Mouse (Mus musculus) spleen, adult 2 months (tissue): ENCODE results near the gene Bbof1.

Source experiments
- CTCF ChIP-seq: fragments of 200-500 bp; IDR thresholded peaks from 2 replicates; pipeline ENCODE4 v1.5.1; 2011; ENCODE audit warnings: mild to moderate bottlenecking, inconsistent platforms; ENCODE audit not compliant: insufficient read depth, insufficient read length, insufficient replicate concordance; ENCODE audit errors: extremely low read depth
- POLR2A ChIP-seq: fragments of 200-500 bp; IDR thresholded peaks from 2 replicates; pipeline ENCODE4 v1.6.1; 2011; ENCODE audit warnings: low read depth, low read length, inconsistent platforms

GRCm38 (mm10) chr12:84399663-84400062, 9.2 kb upstream of the Bbof1 start:
- TF ChIP-seq POLR2A (no peak), CTCF (no peak)
